Mouse (Mus musculus) heart, embryonic 16.5 days (tissue): ENCODE measurements around the gene Wsb2. TPM values are rescaled to one million over a fixed set of nuclear protein-coding genes. Genes with fewer than 3 reads are reported as not detected.
A peak's percentile ranks its signal among the peaks of the same experiment; 100 is the strongest.

Experiments
- ATAC-seq: fragments of 200-750 bp; cut with Nextera tagmentation; replicated peaks from 2 replicates; pipeline ENCODE4 v1.8.0; 2017; ENCODE audit warnings: moderate number of reproducible peaks; ENCODE audit not compliant: insufficient read depth, low FRiP score; ENCODE audit errors: extremely low read depth
- H3K27ac ChIP-seq: fragments of 300-500 bp; sonication (generic); 2 replicates; pipeline ENCODE4 v1.5.1; 2014; ENCODE audit warnings: mild to moderate bottlenecking, low read length, control low read depth, moderate library complexity
- H3K27me3 ChIP-seq: fragments of 300-500 bp; sonication (generic); 2 replicates; pipeline ENCODE4 v1.6.1; 2014; ENCODE audit warnings: low read length, mixed read lengths; ENCODE audit not compliant: control insufficient read depth, insufficient read depth
- H3K36me3 ChIP-seq: fragments of 300-500 bp; sonication (generic); 2 replicates; pipeline ENCODE4 v1.6.1; 2014; ENCODE audit not compliant: control insufficient read depth, insufficient read depth
- H3K4me1 ChIP-seq: fragments of 300-500 bp; sonication (generic); 2 replicates; pipeline ENCODE4 v1.6.1; 2014; ENCODE audit warnings: low read length, mixed read lengths; ENCODE audit not compliant: control insufficient read depth, insufficient read depth
- H3K4me2 ChIP-seq: fragments of 300-500 bp; sonication (generic); 2 replicates; pipeline ENCODE4 v1.6.1; 2014; ENCODE audit warnings: low read depth, mild to moderate bottlenecking, control low read depth, low read length
- H3K4me3 ChIP-seq: fragments of 300-500 bp; sonication (generic); 2 replicates; pipeline ENCODE4 v1.5.1; 2014; ENCODE audit warnings: mild to moderate bottlenecking, control low read depth, low read length
- H3K9ac ChIP-seq: fragments of 300-500 bp; sonication (generic); 2 replicates; pipeline ENCODE4 v1.6.1; 2014; ENCODE audit warnings: low read length, control low read depth
- H3K9me3 ChIP-seq: fragments of 300-500 bp; sonication (generic); replicated peaks from 2 replicates; pipeline ENCODE4 v1.6.1; 2016; ENCODE audit warnings: low read length; ENCODE audit not compliant: control insufficient read depth
- WGBS: fragments of 180-500 bp; shearing (Covaris S2); extraction: QIAGEN DNeasy Blood & Tissue Kit; methylation state at CpG from one replicate; pipeline ENCODE4 v1.1.7; 2014; 5-methylcytosine and 5-hydroxymethylcytosine counted together
- polyA plus RNA-seq: library from polyadenylated mRNA; unstranded; fragments of >200 nt; fragmentation: Nextera tagmentation; extraction: Ambion mirVana; gene quantifications from 2 replicates; pipeline ENCODE4 v1.2.1, GENCODE M21; 2015

The Wsb2 gene
- polyA plus RNA-seq, 1 experiment from 2014 or later, result 75.1 TPM

DNA sequence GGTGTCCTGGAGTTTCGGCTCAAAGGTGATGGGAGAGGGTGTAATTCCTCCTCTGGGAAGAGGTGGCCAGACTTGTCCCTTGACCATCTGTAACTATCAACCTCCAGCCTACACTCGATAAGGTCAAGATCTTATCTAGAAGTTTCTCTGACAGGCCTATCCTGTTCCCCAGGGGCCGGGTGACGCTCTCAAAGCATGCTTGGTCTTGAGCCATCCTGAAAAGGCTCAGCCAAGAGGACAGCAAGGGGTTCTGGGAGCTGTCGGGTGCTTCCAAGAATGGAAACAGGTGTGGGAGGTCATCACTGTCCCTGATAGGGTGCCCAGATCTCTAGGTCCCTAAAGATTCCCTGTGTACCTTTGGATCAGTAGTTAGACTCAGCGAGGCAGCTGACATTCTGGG lies 52.3 kb downstream of the Wsb2 start:
- WGBS, result 45% methylated on average over 6 of the region's 6 CpGs
- Histone ChIP-seq H3K36me3 (no peaks in the 10 kb centered on the region), H3K4me3 (no peak overlapping the region), H3K27me3 (peaks cover 32% of the 10 kb centered on the region), H3K27ac (no peak overlapping the region), H3K4me2 (no peak overlapping the region), H3K4me1 (peaks cover 3% of the 10 kb centered on the region; the same call in 1 of the 2 replicates), H3K9me3 (0 out of 2 replicates have a peak, but pooled peaks cover 2% of the 10 kb centered on the region), H3K9ac (no peak overlapping the region)
- no peak for ATAC-seq

DNA sequence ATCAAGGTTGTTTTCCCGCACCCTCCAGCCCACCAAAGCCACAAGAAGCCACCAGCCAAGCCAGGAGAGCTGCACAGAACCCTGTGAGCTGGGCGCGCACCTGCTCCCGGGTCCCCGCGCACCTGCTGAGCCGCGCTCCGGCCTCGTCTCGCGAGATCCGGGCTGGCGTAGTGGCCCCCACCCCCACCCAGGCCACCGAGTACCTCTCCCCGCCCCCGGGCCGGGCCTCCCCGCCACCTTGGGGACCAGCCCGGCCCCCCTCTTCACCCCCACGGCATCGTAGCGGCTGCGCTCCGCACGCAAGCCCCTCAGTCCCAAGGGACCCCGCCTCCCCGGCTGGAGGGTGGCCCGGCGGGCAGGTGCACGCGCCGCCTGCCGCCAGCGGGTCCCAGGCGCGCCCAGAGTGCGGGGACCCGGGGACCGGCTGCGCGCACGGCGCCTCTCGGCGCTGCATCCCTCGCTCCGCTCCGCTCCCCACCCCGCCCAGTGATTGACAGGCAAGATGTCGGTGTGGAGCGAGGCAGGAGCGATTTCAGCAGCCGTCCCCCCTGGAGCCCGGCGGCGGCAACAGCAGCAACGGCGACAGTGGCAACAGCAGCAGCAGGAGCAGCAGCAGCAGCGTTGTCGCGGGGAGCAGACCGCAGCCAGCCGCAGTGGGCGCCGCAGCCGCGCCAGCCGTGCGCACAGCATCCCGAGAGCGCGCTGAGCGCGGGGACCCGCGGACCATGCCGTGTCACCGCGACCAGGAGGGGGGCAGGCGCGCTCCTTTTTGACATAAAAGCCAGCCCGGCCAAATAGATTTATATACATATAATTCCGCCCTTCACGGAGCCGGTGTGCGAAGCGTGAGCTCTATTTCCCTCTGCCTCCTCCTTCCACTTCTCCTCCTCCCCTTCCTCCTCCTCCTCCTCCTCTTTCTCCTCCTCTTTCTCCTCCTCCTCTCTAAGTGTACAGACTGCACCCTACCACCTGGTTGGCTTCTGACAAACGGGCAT lies 56.7 kb downstream of the Wsb2 start, which contains the start of gene Ksr2:
TSS of gene Ksr2 (plus strand) at position 494 of the 995 bp plus-strand sequence.
- Histone ChIP-seq H3K4me1 (peaks cover 3% of the 10 kb centered on the region; the same call in 1 of the 2 replicates), H3K36me3 (no peaks in the 10 kb centered on the region), H3K27me3 (peaks cover 59% of the 10 kb centered on the region), H3K9ac (peak within 1 kb of the TSS; percentile 66), H3K4me3 (peak within 1 kb of the TSS; percentile 71), H3K9me3 (no peaks in the 10 kb centered on the region), H3K27ac (no peak within 1 kb of the TSS), H3K4me2 (peak within 1 kb of the TSS; percentile 98)
- WGBS, result under 1% methylated on average over 87 of the region's 89 CpGs
- peak; percentile 53 for ATAC-seq

DNA sequence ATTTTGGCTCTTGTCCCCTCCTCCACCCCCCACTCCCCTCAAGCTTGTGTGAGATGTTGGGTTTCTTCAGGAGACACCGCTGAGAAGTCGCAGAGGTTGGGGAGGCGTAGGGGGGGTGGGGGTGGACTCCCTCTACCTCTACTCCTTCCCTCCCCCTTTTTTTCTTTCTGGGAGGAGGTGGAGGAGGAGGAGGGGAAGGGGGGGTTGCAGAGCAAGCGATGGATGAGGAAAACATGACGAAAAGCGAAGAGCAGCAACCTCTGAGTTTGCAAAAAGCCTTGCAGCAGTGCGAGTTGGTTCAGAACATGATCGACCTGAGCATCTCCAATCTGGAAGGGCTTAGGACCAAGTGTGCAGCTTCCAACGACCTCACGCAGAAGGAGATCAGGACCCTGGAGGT lies 57.5 kb downstream of the Wsb2 start:
- Histone ChIP-seq H3K36me3 (no peaks in the 10 kb centered on the region), H3K27ac (no peak overlapping the region), H3K9ac (no peak overlapping the region), H3K9me3 (no peaks in the 10 kb centered on the region), H3K27me3 (peaks cover 53% of the 10 kb centered on the region), H3K4me3 (no peak overlapping the region), H3K4me2 (peak overlapping the region; percentile 98), H3K4me1 (peaks cover 3% of the 10 kb centered on the region; the same call in 1 of the 2 replicates)
- ATAC-seq, result no peak
- WGBS, result 6% methylated on average over 10 of the region's 10 CpGs

- no peaks in the 10 kb centered on the region for H3K36me3 ChIP-seq
- no peak for ATAC-seq
- no peaks in the 10 kb centered on the region for H3K9me3 ChIP-seq
- H3K27ac ChIP-seq, result no peak overlapping the region
- 33% methylated on average over 19 of the region's 19 CpGs for WGBS
- H3K27me3 ChIP-seq, result peaks cover 51% of the 10 kb centered on the region
- no peak overlapping the region for H3K4me3 ChIP-seq
- no peak overlapping the region for H3K9ac ChIP-seq
- H3K4me1 ChIP-seq, result peaks cover 3% of the 10 kb centered on the region; the same call in 1 of the 2 replicates
- no peak overlapping the region for H3K4me2 ChIP-seq
These were observed 58.2 kb downstream of the Wsb2 start for GRCm38 (mm10) chr5:117415011-117415912.

DNA sequence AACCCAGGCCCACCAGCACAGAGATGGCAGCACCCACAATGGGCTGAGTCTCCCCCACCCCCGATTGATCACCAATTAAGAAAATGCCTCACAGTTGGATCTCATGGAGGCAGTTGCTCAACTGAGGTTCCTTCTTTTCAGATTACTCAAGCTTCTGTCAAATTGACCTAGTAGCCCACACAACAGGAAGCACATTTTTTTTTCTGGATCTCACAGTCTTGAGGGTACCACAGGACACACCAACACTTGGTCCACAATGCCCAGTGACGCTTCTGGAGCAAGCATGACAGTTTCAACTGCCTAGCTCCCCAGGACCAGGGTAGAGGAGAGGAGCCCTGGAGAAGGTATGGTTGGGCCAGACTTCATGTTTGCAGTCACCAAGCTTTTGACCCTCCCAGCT lies 60.3 kb downstream of the Wsb2 start:
- H3K4me2 ChIP-seq, result no peak overlapping the region

More for the DNA sequence above, 60.3 kb downstream of the Wsb2 start:
- Histone ChIP-seq H3K9me3 (no peaks in the 10 kb centered on the region), H3K27ac (no peak overlapping the region), H3K9ac (no peak overlapping the region), H3K4me3 (no peak overlapping the region), H3K27me3 (peaks cover 45% of the 10 kb centered on the region), H3K4me1 (peaks cover 3% of the 10 kb centered on the region; the same call in 1 of the 2 replicates), H3K36me3 (no peaks in the 10 kb centered on the region)
- no peak for ATAC-seq
- WGBS, result 56% methylated on average over 2 of the region's 2 CpGs

Other genes with a start within 250 kb of the Wsb2 start
- gene Suds3, start 241.2 kb upstream of the Wsb2 start, polyA plus RNA-seq, result 56.1 and 58.2 TPM in 2 replicates
- 12.8 and 19.2 TPM in 2 replicates for gene Taok3, start 237.2 kb upstream of the Wsb2 start, polyA plus RNA-seq
- 599 and 652 TPM in 2 replicates for gene Pebp1, start 69.7 kb upstream of the Wsb2 start, polyA plus RNA-seq
- 6.1 and 9.2 TPM in 2 replicates for gene Vsig10, start 38.2 kb upstream of the Wsb2 start, polyA plus RNA-seq
- 62.8 and 69.4 TPM in 2 replicates for gene Rfc5, start 31.7 kb downstream of the Wsb2 start, polyA plus RNA-seq
- 0.04 and 0.05 TPM in 2 replicates for gene Ksr2, start 56.7 kb downstream of the Wsb2 start, polyA plus RNA-seq